Comparison of ENCODE assay signal across 24 mouse cellular contexts in genomic region chr2:71607087-71607502, GRCm38 (mm10).
DNase-seq lines count a peak whose midpoint lies in the region; ATAC-seq and TF ChIP-seq lines count a peak whose summit lies in the region.
"Had no signal": no experiment of that assay in that cellular context is flagged by ENCODE, and none has a peak within 500 bp of the region (broad histone marks: within the 10 kb centered on the region; RNA-seq: fewer than 3 reads in every experiment).

No protein-coding gene starts in this region.

- no peaks in the 10 kb centered on the region for H3K4me1 ChIP-seq in lung, embryonic 14.5 days (ENCODE audit: insufficient read depth)
- H3K4me1 ChIP-seq in midbrain, embryonic 16.5 days (ENCODE audit: control insufficient read depth, insufficient read depth, low read length), result peaks cover 12% of the 10 kb centered on the region
- H3K4me1 ChIP-seq in forebrain, postnatal 0 days (ENCODE audit: insufficient read depth), result peaks cover 8% of the 10 kb centered on the region; the same call in 1 of the 2 replicates

- H3K4me2 ChIP-seq in lung, embryonic 14.5 days, result no peak overlapping the region
- H3K4me2 ChIP-seq in midbrain, embryonic 16.5 days (ENCODE audit: low read length), result no peak overlapping the region
- H3K4me2 ChIP-seq in forebrain, postnatal 0 days (ENCODE audit: low read depth), result no peak overlapping the region
- H3K4me2 ChIP-seq: heart, embryonic 12.5 days; hindbrain, embryonic 14.5 days; limb, embryonic 12.5 days; neural tube, embryonic 12.5 days; stomach, embryonic 15.5 days had no signal

- WGBS in lung, embryonic 14.5 days, result 59% methylated on average over 3 of the region's 3 CpGs
- WGBS in midbrain, embryonic 16.5 days, result 91% methylated on average over 3 of the region's 3 CpGs
- WGBS in forebrain, postnatal 0 days, result 91% methylated on average over 3 of the region's 3 CpGs

- no peak for DNase-seq in lung, embryonic 14.5 days
- no peak for DNase-seq in lung, postnatal 25 days (ENCODE audit: low spot score)
- peak; percentile 13 for DNase-seq in fat pad, adult 2 months (ENCODE audit: extremely low read depth, low read depth, low spot score)
- DNase-seq in kidney, adult 8-10 months, result peak; percentile 60 to 86
- DNase-seq in kidney, postnatal 36 days, result peak; percentile 52 to 77
- no peak for DNase-seq in right cerebral cortex, postnatal 25 days
- DNase-seq in forebrain, postnatal 0 days, result no peak
- DNase-seq: adrenal gland, postnatal 10 days; cerebellum, adult 9-11 months; gastrocnemius, adult 2 months; heart, postnatal 14 days; lung, postnatal 36 days; thymus, adult 18-20 months; thymus, postnatal 4 days had no signal

- no peaks in the 10 kb centered on the region for H3K9me3 ChIP-seq in lung, embryonic 14.5 days (ENCODE audit: low read depth, low read length)
- no peaks in the 10 kb centered on the region for H3K9me3 ChIP-seq in midbrain, embryonic 16.5 days (replicated peaks; ENCODE audit: control insufficient read depth, low read length, poor library complexity, severe bottlenecking)
- no peaks in the 10 kb centered on the region for H3K9me3 ChIP-seq in forebrain, postnatal 0 days (ENCODE audit: low read length)
- H3K9me3 ChIP-seq: embryonic facial prominence, embryonic 13.5 days; midbrain, embryonic 10.5 days; neural tube, embryonic 12.5 days; stomach, embryonic 15.5 days had no signal

- no peak overlapping the region for H3K9ac ChIP-seq in lung, embryonic 14.5 days
- H3K9ac ChIP-seq in midbrain, embryonic 16.5 days (ENCODE audit: low read depth, low read length), result no peak overlapping the region
- no peak overlapping the region for H3K9ac ChIP-seq in forebrain, postnatal 0 days
- H3K9ac ChIP-seq: embryonic facial prominence, embryonic 13.5 days; heart, embryonic 12.5 days; hindbrain, embryonic 14.5 days; limb, embryonic 12.5 days; liver, embryonic 14.5 days; neural tube, embryonic 12.5 days; stomach, embryonic 15.5 days had no signal

- no peaks in the 10 kb centered on the region for H3K36me3 ChIP-seq in lung, embryonic 14.5 days (ENCODE audit: insufficient read depth)
- no peaks in the 10 kb centered on the region for H3K36me3 ChIP-seq in midbrain, embryonic 16.5 days (ENCODE audit: control insufficient read depth, insufficient read depth, low read length)
- no peaks in the 10 kb centered on the region for H3K36me3 ChIP-seq in forebrain, postnatal 0 days (ENCODE audit: insufficient read depth)
- H3K36me3 ChIP-seq: embryonic facial prominence, embryonic 13.5 days; heart, embryonic 12.5 days; limb, embryonic 12.5 days; midbrain, embryonic 10.5 days; neural tube, embryonic 12.5 days; stomach, embryonic 15.5 days had no signal

- TF ChIP-seq CTCF in lung, embryonic 14.5 days (IDR thresholded peaks at IDR 0.05; ENCODE audit: low read depth), result no peak
- no peak for TF ChIP-seq CTCF in forebrain, postnatal 0 days (IDR thresholded peaks at IDR 0.05; ENCODE audit: low read depth)

- H3K27ac ChIP-seq in lung, embryonic 14.5 days (ENCODE audit: low read depth), result peak overlapping the region; percentile 58
- no peak overlapping the region for H3K27ac ChIP-seq in midbrain, embryonic 16.5 days (ENCODE audit: low read length)
- H3K27ac ChIP-seq in forebrain, postnatal 0 days (ENCODE audit: low read depth, low read length), result no peak overlapping the region
- H3K27ac ChIP-seq: embryonic facial prominence, embryonic 13.5 days; gastrocnemius, adult 2 months; hindbrain, embryonic 14.5 days; limb, embryonic 12.5 days; liver, embryonic 14.5 days; midbrain, embryonic 10.5 days; neural tube, embryonic 12.5 days; stomach, embryonic 15.5 days had no signal

- H3K4me3 ChIP-seq in lung, embryonic 14.5 days (ENCODE audit: low read depth, low read length), result no peak overlapping the region
- H3K4me3 ChIP-seq in midbrain, embryonic 16.5 days (ENCODE audit: low read depth, low read length), result no peak overlapping the region
- H3K4me3 ChIP-seq in forebrain, postnatal 0 days (ENCODE audit: low read depth, low read length), result no peak overlapping the region
- H3K4me3 ChIP-seq: embryonic facial prominence, embryonic 13.5 days; gastrocnemius, adult 2 months; heart, embryonic 12.5 days; limb, embryonic 12.5 days; midbrain, embryonic 10.5 days; neural tube, embryonic 12.5 days; stomach, embryonic 15.5 days had no signal

- peak; percentile 66 for ATAC-seq in lung, embryonic 14.5 days (ENCODE audit: insufficient read depth)
- ATAC-seq in midbrain, embryonic 16.5 days, result no peak
- no peak for ATAC-seq in forebrain, postnatal 0 days
- ATAC-seq: activated CD4-positive, CD25-positive, alpha-beta regulatory T cell, adult 4 months had no signal

- H3K27me3 ChIP-seq in lung, embryonic 14.5 days (ENCODE audit: insufficient read depth, low read length), result no peaks in the 10 kb centered on the region
- no peaks in the 10 kb centered on the region for H3K27me3 ChIP-seq in midbrain, embryonic 16.5 days (ENCODE audit: control insufficient read depth, insufficient read depth, low read depth, low read length)
- no peaks in the 10 kb centered on the region for H3K27me3 ChIP-seq in forebrain, postnatal 0 days (ENCODE audit: insufficient read depth, low read length)
- H3K27me3 ChIP-seq: embryonic facial prominence, embryonic 13.5 days; heart, embryonic 12.5 days; limb, embryonic 12.5 days; stomach, embryonic 15.5 days had no signal

Comparison
In these comparisons a context has a peak if more than half of its experiments do, and no peak if none do; other contexts are left out.
1. DNase-seq: peak in fat pad, adult 2 months (single experiment), kidney, adult 8-10 months (2 of 2) and kidney, postnatal 36 days (2 of 2); none in lung, embryonic 14.5 days (single experiment), lung, postnatal 25 days (single experiment), right cerebral cortex, postnatal 25 days (single experiment) and forebrain, postnatal 0 days (single experiment).